Comparison of ENCODE assay signal across 11 mouse cellular contexts in genomic region chrX:153389291-153389690, GRCm38 (mm10).
DNase-seq lines count a peak whose midpoint lies in the region; ATAC-seq and TF ChIP-seq lines count a peak whose summit lies in the region.
"Had no signal": no experiment of that assay in that cellular context is flagged by ENCODE, and none has a peak within 500 bp of the region (broad histone marks: within the 10 kb centered on the region; RNA-seq: fewer than 3 reads in every experiment).

No protein-coding gene starts in this region.

- H3K9ac ChIP-seq in kidney, postnatal 0 days (ENCODE audit: low read depth, low read length) = no peak overlapping the region
- no peak overlapping the region for H3K9ac ChIP-seq in kidney, embryonic 14.5 days (ENCODE audit: low read depth, low read length)
- H3K9ac ChIP-seq: heart, embryonic 13.5 days had no signal

- peak; percentile 70 for TF ChIP-seq CTCF in kidney, postnatal 0 days (IDR thresholded peaks at IDR 0.05; ENCODE audit: low read depth)

- no peaks in the 10 kb centered on the region for H3K4me1 ChIP-seq in kidney, postnatal 0 days (replicated peaks; ENCODE audit: insufficient read depth, low read length)
- no peaks in the 10 kb centered on the region for H3K4me1 ChIP-seq in kidney, embryonic 14.5 days (ENCODE audit: control insufficient read depth, insufficient read depth, low read length)
- H3K4me1 ChIP-seq: heart, embryonic 13.5 days had no signal

- peak; percentile 12 to 46 for DNase-seq in cerebellum, postnatal 25 days
- no peak for DNase-seq in cerebellum, adult 11 months
- peak; percentile 28 for DNase-seq in kidney, postnatal 0 days (ENCODE audit: low spot score)
- peak; percentile 38 for DNase-seq in testis, postnatal 10 days (ENCODE audit: low spot score)
- no peak for DNase-seq in testis, postnatal 14 days (ENCODE audit: low spot score)
- DNase-seq in mesoderm, embryonic 11.5 days (ENCODE audit: low read depth, low spot score) = peak; percentile 8
- no peak for DNase-seq in gastrocnemius, postnatal 4 days (ENCODE audit: low spot score in 2 of 2)
- DNase-seq: adrenal gland, postnatal 25 days had no signal

- H3K36me3 ChIP-seq in kidney, postnatal 0 days (ENCODE audit: insufficient read depth, low read length) = no peaks in the 10 kb centered on the region
- no peaks in the 10 kb centered on the region for H3K36me3 ChIP-seq in kidney, embryonic 14.5 days (ENCODE audit: control insufficient read depth, insufficient read depth, low read length)
- H3K36me3 ChIP-seq: heart, embryonic 13.5 days had no signal

- H3K4me2 ChIP-seq in kidney, postnatal 0 days (ENCODE audit: low read length) = no peak overlapping the region
- no peak overlapping the region for H3K4me2 ChIP-seq in kidney, embryonic 14.5 days (replicated peaks; ENCODE audit: low read depth, low read length)
- H3K4me2 ChIP-seq: heart, embryonic 13.5 days had no signal

- no peak for ATAC-seq in kidney, postnatal 0 days (replicated peaks; ENCODE audit: low FRiP score, low read depth)
- no peak for ATAC-seq in kidney, embryonic 14.5 days (ENCODE audit: low FRiP score, low TSS enrichment)

- H3K9me3 ChIP-seq in kidney, postnatal 0 days (replicated peaks; ENCODE audit: low read length) = no peaks in the 10 kb centered on the region
- no peaks in the 10 kb centered on the region for H3K9me3 ChIP-seq in kidney, embryonic 14.5 days (ENCODE audit: control insufficient read depth, low read length)
- H3K9me3 ChIP-seq: heart, embryonic 13.5 days had no signal

- no peak overlapping the region for H3K4me3 ChIP-seq in kidney, postnatal 0 days (replicated peaks; ENCODE audit: low read depth, low read length)
- H3K4me3 ChIP-seq in kidney, embryonic 14.5 days (ENCODE audit: low read length) = no peak overlapping the region
- H3K4me3 ChIP-seq: erythroblast, embryonic 14.5 days; heart, embryonic 13.5 days had no signal

- H3K27me3 ChIP-seq in kidney, postnatal 0 days (ENCODE audit: insufficient read depth, low read length) = no peaks in the 10 kb centered on the region
- H3K27me3 ChIP-seq in kidney, embryonic 14.5 days (ENCODE audit: control insufficient read depth, insufficient read depth, low read length) = no peaks in the 10 kb centered on the region
- H3K27me3 ChIP-seq: heart, embryonic 13.5 days had no signal

- WGBS in kidney, postnatal 0 days = 35% methylated on average over 2 of the region's 2 CpGs
- WGBS in kidney, embryonic 14.5 days = 42% methylated on average over 2 of the region's 2 CpGs

- no peak overlapping the region for H3K27ac ChIP-seq in kidney, postnatal 0 days
- H3K27ac ChIP-seq in kidney, embryonic 14.5 days (ENCODE audit: low read depth, low read length) = no peak overlapping the region
- H3K27ac ChIP-seq: heart, embryonic 13.5 days had no signal

Comparison
In these comparisons a context has a peak if more than half of its experiments do, and no peak if none do; other contexts are left out.
1. DNase-seq: peak in cerebellum, postnatal 25 days (2 of 2), kidney, postnatal 0 days (single experiment), testis, postnatal 10 days (single experiment) and mesoderm, embryonic 11.5 days (single experiment); none in cerebellum, adult 11 months (single experiment), testis, postnatal 14 days (single experiment) and gastrocnemius, postnatal 4 days (0 of 2).